Mouse (Mus musculus) thymus, postnatal 36 days (tissue): ENCODE data around the gene Sbno1.

ENCODE experiments used
- DNase-seq, 2 experiments: peaks; one replicate each; pipeline ENCODE4 v3.0.0; 2022; ENCODE audit warnings: mixed read lengths in 2 of 2

Sbno1 gene

DNA sequence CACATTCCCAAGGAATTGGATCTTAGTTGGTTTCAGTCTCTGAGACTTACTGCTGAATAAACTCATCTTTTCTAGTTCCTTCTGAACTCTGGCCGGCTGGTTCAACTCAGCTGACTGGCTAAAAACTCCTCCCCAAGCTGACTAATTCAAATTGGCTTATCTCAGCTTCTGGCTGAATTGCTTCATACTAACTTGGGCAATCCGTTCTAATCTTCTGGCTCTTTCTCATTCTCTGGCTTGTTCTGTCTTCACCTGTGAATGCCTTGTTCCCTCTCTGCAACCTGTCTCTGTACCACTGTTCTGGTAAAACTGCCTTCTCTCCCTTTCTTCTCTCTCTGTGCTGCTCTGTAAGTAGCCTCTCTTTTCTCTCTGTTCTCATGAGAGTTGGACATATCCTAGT is 16.8 kb upstream of the Sbno1 start:
- no peak for DNase-seq

DNA sequence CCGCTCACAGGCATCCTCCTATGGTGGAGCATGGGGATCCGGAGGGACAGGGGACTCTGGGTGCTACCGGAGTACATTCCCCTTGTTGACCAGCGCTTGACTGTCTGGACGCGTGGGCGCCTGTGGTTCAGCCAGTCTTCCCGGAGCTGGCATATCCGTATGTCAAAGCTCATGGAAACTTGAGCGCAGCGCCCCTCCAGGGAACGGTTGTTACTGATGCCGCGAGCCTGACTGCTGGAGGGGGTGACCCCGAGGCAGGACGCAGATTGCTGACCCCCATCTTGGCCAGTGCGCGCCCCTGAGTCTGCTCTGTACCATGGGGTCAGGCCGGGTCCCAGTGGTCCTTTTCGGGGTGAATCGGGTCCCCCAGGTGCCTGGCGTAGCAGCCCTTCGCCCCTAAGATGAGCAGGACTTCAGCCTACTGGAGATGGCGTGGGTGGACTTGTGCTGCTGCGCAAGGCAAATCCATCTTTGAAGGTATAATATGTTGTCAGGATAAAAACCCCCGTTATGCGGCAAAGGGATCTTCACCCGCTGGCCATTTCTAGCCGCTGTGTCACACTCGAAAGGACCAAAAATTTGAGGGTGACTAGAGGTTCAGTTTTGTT is 14.4 kb upstream of the Sbno1 start:
- DNase-seq: peak; percentile 72 to 80

DNA sequence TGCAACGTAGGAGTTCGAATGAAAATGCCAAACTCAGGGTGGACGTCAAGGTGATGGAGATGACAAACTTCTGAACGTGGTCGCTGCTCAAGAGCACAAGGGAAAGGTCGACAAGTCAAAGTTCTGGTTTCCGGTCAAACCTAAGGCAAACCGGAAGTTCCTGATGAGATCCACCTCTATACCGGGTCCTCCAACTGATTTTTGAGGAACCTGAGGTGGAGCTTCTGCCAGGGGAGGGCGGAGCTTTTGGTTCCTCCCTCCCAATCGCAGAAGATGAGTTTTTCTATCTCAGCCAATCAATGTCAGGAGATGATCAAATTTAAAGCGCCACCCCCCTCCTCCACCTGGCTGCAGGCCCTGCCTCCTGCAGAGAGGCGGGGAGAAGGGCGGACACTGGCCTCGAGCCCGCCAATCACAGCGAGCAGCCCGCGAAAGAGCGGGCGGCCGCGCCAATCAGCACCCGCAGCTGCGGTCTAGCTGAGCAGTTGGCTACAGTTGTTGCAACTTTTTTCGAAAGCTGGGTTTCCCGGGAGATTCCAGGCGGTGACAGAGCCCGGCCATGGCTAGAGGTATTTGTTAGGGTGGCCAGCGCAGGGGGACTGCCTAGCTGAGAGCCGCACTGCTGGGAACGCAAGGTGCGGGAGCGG is 13.8 kb upstream of the Sbno1 start, which contains the start of gene Kmt5a:
TSS of gene Kmt5a (plus strand) at position 484 of the 647 bp plus-strand sequence.
- DNase-seq: peak; percentile 92 to 96

DNA sequence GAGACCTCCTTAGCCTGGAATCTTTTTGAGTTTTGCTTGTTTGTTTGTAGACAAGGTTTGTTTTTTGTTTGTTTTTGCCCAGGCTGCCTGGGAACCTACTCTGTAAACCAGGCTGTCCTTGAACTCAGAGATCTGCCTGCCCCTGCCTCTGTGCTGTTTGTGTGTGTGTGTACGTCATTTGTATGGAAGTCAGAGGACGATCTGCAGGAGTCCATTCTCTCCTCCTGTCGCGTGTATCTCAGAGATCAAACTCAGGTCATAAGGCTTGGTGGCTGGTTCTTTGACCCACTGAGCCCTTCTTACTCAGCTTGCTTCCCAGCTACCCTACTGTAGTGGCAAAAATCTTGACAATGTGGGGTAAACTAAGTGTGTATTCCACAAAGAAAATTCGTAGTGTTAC is 12.9 kb upstream of the Sbno1 start:
- DNase-seq: no peak

DNA sequence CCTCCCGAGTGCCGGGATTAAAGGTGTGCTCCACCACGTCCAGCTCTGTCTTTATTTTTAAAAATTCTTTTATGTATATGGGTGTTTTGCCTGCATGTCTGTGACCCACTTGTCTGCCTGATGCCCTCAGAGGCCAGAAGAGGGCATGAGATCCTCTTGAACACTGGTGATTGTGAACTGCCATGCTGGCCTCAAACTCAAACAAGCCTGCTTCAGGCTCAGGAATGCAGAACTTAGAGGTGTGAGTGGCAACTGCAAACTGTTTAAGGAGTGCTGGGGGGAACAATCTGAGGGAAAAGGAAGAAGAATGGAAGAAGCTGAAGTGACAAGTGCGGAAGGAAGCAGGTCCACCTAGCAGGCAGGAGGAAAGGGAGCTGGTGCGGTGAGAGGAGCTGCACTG is 12.4 kb upstream of the Sbno1 start:
- DNase-seq: peak; percentile 50 to 63

DNA sequence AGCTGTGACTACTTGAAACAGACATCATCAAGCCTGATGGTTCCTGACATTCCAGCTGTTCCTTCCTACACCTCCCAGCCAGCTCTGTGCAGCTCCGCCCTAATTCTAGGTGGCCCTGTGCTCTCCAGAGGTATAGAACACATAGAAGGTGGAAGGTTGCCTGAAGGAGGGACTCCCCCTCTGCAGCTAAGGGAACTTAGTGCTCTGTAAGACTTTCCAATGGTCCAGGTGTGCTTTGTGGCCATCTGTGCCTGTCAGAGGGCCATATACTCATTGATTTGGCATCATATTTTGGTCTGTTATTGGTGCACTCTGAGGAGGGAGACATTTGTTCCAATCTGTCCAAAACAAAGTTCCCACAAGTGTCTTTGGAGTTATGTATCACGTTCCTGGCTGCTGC is 7.2 kb upstream of the Sbno1 start:
- DNase-seq: no peak

DNA sequence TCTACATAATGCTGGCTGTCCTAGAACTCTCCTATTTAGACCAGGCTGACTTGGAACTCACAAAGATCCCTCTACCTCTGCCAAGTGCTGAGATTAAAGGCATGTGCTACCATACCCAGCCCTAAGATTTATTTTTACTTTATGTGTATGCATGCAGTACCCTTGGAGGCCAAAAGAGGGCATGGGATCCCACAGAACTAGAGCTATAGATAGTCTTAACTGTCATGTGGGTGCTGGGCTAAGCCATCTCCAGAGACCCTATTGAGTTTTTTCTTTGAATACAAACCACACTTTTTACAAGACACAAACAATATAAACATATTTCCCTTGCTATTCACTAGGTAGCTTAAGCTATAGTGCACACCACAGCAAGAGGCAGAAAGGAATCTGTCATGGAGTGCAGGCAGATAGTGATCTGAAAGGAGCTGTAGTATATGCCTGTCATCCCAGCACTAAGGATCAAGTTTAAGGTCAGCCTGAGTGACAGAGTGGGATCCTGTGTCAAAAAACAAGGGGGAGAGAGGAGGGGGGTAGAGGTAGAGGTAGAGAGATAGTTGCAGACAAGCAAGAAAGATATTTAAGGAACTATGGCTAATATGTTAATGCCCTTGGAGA is 6.7 kb upstream of the Sbno1 start:
- peak; percentile 61 to 69 for DNase-seq

DNA sequence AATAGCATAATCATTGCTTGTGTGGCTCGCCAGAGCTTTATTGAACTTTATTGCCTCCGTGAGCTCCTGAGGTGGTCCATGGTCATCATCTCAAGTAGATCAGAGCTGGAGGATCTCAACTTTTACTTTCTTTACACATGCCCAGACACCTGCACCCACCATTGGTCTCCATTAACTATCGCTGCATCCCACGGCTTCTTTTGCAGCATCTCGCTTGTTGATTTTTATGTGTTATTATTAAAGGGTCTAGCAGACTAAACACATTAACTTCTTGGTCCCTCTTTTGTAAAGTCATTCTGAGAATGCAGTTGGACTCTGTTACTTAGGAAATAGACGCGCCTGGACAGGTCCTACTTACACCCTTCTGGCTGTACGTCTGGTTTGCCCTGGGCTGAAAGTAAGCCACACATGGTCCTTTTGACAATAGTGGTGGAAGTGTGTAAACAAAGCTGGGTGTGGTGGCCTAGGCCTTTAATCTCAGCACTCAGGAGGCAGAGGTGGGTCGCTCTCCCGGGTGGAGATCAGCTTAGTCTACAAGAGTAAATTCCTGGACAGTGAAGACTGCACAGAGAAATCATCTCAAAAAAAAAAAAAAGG is 772 bp upstream of the Sbno1 start:
- DNase-seq: no peak

DNA sequence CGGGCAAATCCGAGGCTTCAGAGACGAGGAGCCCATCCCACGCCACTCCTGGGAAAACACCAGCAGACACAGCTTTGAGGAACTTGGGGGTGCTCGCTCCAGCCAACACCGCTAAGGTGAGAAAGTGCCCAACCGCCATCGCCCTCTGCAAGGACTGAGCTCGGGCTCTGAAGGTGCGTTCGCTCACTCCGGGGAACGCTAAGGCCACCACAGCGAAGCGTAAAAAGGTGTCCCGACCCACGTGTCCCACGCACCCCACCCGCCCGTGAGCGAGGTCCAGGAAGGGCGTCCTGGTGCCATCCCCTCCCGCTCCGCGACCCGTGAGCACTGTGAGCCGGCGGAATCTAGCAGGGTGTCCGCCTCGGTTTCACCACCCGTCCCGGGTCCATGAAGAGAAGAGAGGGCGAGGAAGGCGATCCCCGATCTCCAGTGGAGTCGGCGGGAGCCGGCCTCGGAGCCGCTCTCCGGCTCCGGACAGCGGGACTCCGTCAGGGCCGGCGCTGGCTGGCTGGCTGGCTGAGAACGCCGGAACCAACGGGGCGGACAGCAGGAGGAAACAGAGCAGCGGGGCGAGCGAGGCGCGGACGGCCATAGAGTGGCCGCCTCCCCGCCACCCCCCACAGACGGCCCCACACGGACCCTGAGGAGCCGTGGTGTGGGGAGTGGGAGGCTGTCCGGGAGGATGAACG is 934 bp downstream of the Sbno1 start:
- DNase-seq: peak in 1 of 2 experiments; percentile 33

DNA sequence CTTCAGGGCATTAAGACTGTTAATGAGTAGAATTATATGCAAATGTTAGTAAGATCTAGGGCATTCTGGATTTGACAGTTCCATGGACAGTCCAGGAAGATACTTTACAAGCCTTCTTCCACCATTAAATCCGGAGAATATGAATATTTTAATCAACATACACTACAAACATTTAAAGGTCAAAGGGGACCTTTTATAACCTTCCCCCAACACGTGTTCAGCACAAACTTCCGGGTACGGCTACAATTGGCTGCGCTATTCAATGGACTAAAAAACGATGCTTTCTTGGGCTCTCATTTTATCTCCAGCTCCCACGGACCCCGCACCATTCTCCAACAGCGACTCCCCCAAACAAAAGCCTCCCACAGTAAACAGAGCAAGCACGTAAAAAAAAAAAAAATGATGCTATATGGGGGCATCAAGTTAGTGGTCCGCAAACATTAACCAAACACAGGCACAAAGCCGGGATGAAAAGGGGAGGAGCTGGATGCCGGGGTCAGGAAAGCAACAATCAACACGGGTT is 1.5 kb downstream of the Sbno1 start:
- DNase-seq: no peak

DNA sequence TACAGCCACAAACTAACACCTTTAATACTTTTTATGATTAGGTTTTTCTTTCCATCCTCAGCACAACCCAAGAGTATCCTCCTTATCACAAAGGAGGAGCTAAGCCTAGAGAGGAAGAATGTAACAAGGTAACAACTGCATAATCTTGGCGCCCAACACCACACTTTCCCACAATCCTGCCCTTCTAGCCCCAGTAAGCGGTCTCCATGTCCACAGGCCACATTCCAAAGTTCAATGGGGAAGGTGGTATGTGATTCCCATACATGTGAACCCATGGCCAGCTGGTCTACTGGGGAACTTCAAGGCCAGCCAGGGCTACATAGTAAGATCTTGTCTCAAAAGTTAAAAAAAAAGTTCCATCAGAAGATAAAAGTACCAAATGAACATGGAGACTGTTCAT is 4.0 kb downstream of the Sbno1 start:
- no peak for DNase-seq

DNA sequence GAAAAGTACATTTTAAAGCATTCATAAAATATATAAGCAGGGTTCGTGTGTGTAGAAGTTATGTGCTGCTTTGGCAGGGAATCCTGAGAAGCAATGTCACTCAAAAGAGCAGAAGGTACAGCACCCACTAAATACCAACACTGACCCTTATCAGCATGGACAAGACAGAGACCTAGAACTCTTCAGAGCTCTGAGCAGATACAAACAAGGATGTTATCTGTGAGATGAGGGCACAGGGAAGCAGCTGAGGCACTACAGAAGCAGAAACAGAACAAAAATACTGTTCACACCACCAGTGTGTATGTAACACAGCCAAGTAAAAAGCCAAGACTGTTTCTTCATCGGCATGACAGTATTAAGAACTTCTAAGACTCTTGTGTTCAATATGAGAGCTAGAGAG is 6.9 kb downstream of the Sbno1 start:
- DNase-seq: no peak

DNA sequence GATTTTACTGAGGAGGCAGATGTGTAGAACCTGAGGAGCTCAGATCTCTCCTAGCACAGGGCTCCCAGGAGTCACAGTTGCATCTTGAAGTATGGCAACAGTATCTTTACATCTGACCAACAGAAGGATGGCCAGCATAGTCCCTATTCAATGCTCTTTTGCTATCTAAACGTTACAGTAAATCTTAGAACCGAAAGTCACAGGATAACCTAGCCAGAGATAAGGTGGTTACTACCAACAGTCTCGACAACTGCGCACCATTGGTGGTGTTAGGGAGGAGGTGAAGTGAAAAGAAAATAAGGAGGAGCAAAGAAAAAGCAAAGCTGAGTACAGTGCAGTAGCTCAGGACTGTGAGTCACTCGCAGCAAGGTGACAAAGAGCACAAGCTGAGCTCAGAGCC is 13.6 kb downstream of the Sbno1 start:
- DNase-seq: no peak

DNA sequence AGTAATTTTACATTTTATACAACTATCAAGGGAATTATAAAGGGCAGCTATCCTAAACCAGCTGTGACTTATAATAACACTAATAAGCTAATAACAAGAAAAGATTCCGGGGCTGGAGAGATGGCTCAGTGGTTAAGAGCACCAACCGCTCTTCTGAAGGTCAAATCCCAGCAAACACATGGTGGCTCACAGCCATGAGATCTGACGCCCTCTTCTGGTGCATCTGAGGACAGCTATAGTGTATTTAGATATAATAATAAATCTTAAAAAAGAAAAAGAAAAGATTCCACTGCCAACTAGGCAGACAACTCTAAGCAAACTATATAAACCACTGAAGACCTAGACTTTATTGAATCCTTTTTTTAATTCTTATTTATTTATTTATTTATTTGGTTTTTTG is 15.0 kb downstream of the Sbno1 start:
- no peak for DNase-seq

DNA sequence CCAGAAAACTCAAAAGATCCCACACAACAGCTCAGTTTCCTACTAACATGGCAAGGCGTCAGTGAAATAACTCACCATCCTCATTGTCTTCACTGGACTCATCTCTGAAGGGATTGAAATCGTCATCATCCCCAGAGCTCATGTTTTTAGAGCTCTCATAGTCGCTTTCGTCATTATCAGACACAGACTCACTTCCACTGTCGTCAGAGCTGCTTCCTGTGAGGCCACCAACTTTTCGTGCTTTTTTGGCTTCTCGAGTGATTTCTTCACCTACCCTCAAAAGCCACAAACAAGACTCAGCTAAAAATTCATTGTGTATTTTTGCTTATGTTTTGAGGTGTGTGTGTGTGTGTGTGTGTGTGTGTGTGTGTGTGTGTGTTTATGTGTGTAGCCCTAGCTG is 32.1 kb downstream of the Sbno1 start:
- no peak for DNase-seq

DNA sequence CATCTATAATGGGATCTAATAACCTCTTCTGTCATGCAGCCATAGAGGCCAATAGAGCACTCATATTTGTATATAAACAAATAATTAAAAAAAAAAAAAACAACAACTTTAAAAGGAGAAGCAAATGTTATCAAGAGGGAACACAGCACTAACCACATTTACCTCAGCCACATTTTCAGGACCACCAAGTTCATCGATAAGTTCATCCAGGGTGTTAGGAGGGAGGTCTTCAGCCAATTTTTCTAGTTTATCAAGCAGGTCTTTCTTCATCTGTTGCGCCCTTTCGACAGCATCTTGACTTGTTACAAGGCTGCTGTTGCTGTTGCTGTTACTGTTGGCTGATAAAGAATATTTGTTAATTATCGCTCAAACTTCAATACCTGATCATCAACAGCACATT is 33.4 kb downstream of the Sbno1 start:
- no peak for DNase-seq

DNA sequence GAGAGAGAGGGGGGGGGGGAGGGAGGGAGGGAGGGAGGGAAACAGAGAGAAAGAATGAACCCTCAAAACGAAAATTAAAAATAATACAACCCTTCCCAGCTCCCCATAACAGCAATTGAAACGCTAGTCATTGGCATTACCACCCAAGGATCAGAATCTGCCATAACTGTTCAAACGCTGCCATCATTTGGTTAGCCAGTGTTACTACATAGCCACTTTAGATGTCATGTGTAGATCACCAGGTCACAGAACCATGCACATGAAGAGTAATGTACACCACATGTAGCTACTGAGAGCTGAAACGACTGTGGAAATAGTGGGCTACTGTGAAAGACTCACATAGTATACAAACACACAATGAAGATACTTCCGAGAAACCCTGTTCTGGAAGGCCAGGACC is 37.9 kb downstream of the Sbno1 start:
- no peak for DNase-seq

DNA sequence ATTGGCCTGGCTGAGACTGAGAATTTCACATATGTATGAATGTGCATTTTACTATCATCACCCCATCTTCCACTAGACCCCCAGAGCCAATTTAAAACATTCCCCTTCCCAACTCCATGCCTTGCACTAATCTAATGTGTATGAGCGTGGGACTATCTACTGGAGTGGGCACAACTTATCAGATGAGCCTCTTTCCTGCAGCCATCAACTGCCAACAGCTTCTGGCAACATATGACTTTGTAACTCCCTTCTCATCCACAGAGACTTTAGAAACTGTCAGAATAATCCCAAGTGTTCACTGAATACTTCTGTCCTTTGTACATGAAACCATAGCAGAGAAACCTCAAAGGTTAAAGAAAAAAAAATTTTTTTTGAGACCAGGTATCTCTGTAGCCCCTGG is 45.7 kb downstream of the Sbno1 start:
- no peak for DNase-seq

DNA sequence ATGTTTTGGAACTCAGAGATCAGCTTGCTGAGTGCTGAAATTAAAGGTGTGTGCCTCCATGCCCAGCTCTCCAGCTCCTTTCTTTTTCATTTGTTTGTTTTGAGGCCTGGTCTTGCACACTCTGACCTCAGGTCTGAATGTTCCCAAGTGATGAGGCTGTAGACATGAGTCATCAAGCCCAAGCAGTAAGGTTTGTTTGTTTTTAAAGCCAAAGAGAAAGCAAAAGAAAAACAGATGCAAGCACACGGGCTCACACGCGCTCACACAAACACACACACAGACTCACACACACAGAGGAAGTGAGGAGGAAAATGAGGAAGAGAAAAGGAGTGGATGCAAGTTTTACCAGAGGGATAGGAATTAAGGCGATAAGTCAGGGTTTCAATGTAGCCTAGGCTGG is 48.7 kb downstream of the Sbno1 start:
- DNase-seq: no peak

DNA sequence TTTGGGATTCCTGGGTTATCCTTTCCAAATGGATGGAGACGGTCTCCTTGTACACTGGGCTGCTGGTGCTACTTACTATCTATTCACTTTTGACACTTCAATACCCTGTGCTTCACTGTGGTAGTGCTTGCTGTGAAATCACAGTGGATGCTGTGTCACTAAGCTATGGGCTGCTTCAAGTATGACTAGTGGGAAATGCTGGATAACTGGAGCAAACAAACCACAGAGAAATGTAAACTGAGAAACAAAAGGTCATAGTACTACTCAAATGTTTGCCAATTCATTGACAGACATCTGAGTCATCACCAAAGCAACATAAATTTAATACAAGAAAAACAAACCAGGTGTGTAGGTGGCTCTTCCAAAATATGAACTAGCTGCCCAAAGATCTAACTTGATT is 49.4 kb downstream of the Sbno1 start:
- DNase-seq: no peak

DNA sequence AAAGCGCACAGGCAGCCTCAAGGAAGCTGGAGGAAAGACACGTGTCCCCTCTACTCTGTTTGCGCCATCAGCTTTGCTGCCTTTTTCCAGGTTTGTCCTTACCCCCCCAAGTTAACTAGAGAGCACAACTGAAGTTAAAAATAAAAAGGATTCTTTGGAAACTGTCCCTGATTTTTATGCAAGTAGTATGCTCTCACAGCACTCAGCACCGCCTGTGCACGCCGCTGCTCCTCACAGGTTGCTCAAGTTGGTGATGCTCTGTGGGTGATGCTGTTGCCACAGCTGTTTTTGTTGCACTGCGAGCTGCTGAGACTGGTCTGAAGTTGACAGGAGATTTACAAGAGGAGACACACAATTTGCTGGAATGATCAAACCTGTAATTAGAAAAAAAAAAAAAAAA is 51.5 kb downstream of the Sbno1 start:
- DNase-seq: no peak

DNA sequence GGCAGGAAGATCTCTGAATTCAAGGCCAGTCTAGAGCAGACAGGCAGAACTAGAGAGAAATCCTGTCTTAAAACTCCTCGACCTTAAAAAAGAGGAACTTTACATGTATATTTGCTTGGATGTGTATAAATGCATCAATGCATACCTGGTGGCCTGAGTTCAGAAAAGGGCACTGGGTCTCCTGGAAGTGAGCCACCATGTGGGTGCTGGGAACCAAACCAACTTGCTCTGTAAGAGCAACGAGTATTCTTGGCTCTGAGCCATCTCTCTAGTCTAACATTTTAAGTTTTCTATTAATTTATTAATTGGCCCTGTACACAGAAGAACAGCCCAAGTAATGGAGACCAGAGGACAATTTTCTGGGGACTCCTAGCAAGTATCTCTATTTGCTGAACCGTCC is 59.1 kb downstream of the Sbno1 start:
- DNase-seq: no peak

DNA sequence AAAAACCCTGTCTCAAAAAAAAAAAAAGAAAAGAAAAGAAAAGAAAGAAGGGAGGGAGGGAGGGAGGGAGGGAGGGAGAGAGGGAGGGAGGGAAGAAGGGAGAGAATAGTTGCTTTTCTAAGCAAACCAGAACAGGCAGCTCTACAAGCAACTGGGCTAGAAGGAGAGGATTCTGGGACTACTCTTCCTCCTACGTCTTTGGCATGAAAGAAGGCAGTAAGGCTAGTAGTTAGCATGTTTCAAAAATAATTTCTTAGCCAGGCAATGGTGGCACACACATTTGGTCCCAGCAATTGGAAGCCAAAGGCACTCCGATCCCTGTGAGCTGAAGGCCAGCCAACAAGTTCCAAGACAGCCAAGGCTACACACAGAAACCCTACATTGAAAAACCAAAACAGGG is 60.0 kb downstream of the Sbno1 start:
- DNase-seq: no peak
